Mouse (Mus musculus) brain, embryonic 14.5 days (tissue): ENCODE measurements at regions not wholly inside any gene's neighbourhood (a gene's known extent, or its start where the extent isn't known, plus 50 kb on each side); places are given as distances from the start of the nearest gene placed in this dataset.

Source experiments
- DNase-seq: peaks from one replicate; pipeline ENCODE4 v3.0.0-alpha.2; 2011; ENCODE audit warnings: low read depth
- CTCF ChIP-seq: fragments of 200-500 bp; IDR thresholded peaks from 2 replicates; pipeline ENCODE4 v1.5.1; 2012; ENCODE audit warnings: inconsistent platforms, mild to moderate bottlenecking, moderate library complexity, borderline replicate concordance; ENCODE audit not compliant: insufficient read depth, insufficient read length; ENCODE audit errors: extremely low read depth
- POLR2A ChIP-seq: fragments of 200-500 bp; IDR thresholded peaks from 2 replicates; pipeline ENCODE4 v1.6.1; 2012; ENCODE audit warnings: mild to moderate bottlenecking, inconsistent platforms, borderline replicate concordance; ENCODE audit not compliant: poor library complexity, insufficient read depth, insufficient read length, severe bottlenecking; ENCODE audit errors: extremely low read depth

DNA sequence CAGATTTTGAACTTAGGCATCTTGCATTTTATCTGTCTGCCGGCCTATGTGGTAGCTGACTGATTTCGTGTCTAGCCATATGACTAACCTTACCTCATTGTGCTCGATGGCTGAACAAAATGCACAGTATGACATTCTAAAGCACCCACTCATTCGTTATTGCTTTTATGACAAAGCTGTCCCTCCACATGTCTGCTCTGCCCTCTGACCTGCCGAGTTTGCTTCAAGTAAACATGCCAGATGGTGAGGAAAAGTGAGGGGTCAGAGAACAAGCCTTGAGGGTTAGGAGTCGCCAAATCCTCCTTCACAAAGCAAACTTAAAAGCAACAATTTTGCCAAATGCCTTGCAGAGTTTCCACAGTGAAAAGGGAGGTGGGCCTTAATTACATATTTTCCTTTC, 196.0 kb upstream of the Elavl2 start:
- peak; percentile 8 for DNase-seq
- TF ChIP-seq CTCF (no peak), POLR2A (no peak)

DNA sequence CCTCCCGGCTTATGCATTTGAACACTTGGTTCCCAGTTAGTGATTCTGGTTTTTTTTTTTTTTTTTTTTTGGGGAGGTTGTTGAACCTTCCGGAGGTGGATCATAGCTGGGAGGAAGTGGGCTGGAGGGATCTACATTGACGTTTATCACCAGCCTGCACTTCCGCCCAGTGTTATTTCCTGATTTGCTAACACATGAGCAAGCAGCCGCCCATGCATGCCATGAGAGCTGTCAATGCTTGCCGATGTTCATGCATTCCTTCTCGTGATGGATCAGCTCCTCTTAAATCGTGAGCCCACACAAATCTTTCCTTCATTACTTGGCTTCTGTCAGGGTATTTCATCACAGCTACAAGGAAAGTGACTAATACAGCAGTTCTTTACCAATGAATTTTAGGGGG, 195.2 kb upstream of the Elavl2 start:
- TF ChIP-seq POLR2A (no peak), CTCF (no peak)
- DNase-seq = peak; percentile 21

DNA sequence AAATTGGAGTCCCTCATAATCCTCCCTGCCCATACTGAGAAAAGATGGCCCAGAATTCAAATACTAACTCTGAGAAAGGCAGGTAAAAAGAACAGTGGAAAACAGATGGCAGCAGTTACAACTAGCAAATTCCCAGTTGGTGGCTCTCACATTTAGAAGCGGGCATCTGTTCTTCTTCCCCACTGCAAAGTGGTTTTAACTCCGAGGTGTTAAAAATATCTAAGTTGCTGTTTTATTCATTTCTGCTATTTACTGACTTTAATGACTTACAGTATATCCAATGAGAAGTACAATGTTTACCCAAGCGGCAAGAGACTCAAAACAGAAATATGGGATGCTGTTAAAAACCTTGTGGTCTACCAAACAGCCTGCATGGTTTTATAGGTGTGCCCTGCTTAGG, 189.2 kb upstream of the Elavl2 start:
- no peak for TF ChIP-seq POLR2A
- no peak for TF ChIP-seq CTCF
- DNase-seq = peak; percentile 79

DNA sequence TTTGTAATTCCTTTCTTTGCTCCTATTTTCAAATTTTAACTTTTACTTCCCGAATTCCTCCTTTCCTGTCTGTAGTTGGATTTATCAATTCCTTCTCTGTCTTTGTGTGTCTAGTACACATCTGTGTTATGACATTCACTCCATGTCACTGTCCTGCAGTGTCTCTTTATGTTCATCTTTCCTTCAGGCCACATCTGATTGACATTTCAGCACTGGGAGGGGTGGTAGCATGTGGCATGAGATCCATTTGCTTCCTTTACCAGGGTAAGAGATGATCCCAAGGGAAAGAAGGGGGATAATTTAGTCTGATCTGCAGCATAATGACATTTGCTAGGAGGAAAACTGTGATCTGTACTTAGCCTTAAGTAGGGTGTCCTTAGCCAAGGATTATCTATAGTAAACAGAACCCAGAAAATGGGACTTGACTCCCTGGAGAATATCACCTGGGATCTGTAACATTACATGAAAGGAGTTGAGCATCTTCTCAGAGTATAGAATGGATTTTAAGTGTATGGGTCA, 187.0 kb upstream of the Elavl2 start:
- DNase-seq = peak; percentile 30

DNA sequence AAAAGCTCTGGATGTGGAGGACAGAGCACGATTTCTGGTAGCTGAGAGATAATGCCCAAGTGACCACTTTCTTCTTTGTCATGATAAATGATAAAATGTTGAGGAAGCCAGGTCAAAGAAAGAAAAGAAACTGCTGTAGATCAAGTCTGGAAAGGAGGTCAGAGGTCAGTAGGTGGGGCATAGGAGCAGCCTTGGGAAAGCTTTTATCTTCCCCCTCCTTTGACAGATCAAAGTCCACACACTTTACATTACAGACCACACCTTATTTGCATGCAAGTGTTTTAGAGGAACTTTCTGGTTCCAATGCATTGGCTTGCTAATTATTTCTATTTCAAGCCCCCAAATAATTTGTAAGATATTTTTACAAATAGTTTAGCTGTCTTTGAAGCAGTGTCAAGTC, 182.4 kb upstream of the Elavl2 start:
- no peak for DNase-seq
- no peak for TF ChIP-seq POLR2A
- no peak for TF ChIP-seq CTCF

More for the DNA sequence above, 187.0 kb upstream of the Elavl2 start:
- TF ChIP-seq POLR2A (no peak), CTCF (no peak)

DNA sequence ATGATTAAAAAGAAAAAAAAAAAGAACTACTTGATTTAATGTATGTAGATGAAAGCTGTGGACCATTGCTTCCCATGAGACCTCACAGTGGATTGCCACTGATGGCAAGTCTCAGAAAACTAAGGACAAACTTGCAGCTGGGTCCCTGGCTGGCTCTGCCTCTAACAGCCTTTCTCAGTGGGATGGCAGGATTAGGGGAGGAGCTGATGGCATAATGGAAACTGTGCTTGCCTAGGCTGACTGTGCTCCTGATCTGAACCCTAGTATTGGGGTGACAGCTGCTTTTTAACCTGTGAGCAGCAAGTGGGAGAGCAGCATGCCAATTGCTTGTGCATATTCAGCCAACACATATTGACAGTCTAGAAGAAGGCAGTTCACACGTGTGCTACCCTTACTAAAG, 156.9 kb upstream of the Elavl2 start:
- DNase-seq = peak; percentile 67
- no peak for TF ChIP-seq POLR2A
- TF ChIP-seq CTCF = no peak

DNA sequence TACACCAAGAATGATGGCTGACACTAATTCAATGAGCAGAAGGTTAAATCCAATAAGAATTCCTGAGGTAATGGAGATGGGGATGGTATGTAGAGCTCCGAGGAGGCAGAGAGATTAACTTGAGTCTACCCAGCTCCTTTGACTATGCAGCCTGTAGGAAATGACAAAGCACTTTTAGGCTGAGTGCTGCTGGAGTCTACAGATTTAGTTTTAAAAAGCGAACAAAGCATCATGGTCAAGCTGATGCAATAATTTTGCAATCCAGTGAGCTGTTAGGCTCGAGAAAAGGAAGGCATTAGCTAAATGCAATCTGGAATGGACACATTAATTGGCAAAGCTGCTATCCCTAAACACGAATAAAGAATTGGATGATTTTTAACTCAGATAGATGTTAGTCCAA, 156.4 kb upstream of the Elavl2 start:
- peak; percentile 12 for DNase-seq
- TF ChIP-seq POLR2A (no peak), CTCF (no peak)

DNA sequence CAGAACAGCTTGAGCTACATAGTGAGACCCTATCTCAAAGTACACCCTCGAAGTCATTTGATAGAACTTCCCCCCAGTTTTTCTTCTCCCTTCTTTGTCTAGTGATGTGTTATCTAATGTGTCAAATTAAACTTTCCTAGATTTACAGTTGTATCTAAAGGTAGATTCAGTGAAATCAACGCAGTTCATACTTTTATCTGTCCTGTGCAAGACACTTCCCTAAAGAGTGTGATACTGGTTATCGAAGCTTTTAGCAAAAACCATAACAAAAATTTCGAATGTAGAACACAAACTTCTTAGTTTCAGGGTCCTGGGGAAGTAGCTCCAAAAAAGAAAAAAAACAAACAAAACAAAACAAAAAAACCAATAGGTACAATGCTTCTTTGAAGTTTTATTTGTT, 123.8 kb upstream of the Elavl2 start:
- DNase-seq = no peak
- TF ChIP-seq CTCF (no peak), POLR2A (no peak)

DNA sequence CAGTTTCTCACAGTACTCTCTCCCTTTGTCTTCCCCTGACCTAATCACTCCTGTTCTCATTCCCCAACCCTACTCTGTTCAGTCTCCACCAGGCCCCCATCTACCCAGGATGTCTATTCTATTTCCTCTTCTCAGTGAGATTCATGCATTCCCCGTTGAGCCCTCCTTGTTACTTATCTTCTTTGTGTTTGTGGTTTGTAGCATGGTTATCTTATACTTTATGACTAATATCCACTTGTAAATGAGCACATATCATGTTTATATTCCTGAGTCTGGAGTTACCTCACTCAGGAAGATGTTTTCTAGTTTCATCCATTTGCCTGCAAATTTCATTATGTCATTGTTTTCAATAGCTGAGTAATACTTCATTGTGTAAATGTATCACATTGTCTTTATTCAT, 111.0 kb upstream of the Elavl2 start:
- TF ChIP-seq CTCF = no peak
- TF ChIP-seq POLR2A = no peak
- no peak for DNase-seq

DNA sequence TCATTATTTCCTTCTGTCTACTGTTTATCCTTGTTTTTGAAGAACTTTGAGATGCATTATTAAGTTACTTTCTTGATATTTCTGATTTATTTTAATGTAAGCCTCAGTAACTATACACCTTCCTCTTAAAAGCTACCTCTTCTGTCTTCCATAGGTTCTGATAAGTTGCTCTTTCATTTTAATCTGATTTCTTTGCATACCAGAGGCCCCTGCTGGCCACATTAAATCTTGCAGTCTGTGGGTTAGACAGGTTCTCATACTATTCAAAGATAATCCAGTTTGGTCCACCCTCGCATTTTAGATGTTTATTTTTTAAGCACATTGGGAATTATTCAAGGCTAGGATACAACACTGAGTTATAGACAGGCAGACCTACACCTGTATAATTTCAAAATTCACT, 109.4 kb upstream of the Elavl2 start:
- TF ChIP-seq POLR2A (no peak), CTCF (0 out of 2 replicates have a peak, but pooled peaks have one; percentile 16)

DNA sequence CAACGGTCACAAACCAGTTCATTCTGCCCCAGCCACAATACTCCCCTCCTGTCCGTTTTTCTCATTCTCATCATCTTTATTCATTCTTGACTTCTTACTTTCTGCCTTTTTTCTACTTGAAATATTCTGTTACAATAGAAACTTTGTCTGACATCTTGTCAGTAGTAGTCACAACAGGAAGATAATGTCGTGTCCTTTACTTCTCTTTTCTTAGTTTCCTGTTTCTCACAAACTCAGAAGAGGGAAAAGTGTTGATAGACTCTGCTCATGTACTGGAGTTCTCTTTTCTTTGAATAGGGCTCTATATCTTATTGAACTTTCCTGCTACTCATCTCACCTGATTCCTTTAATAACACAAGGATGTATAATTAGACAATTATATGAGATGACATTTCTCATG, 102.7 kb upstream of the Elavl2 start:
- no peak for DNase-seq
- no peak for TF ChIP-seq POLR2A
- no peak for TF ChIP-seq CTCF

More for the DNA sequence above, 109.4 kb upstream of the Elavl2 start:
- DNase-seq = peak; percentile 6

DNA sequence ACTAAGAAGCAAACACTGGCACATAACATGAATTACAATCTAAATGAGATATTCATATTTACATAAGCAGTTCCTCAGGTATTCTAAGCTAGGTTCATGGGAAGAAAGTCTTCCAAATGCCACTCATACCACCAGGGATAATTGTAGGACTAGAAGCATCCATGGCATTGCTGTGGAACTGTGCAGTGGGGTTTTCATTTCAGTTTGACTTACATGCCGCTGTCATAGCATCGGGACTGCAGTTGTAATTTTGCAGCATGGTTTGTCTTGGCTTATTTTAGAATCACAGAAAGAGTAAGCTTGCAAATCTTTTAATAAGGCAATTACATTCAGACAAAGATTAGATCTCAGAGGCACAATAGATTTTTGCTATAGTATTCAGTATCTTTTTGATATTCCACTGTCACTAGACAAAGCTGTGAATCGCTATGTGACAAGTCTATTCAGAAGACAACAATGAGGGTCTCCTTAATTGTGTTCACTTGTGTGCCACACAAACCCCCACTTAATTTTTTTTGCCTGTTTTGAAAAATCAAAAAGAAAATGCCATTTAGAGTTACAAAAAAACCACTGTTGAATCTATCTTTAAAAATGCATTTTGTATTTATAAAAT, 81.4 kb upstream of the Elavl2 start:
- TF ChIP-seq CTCF (no peak), POLR2A (no peak)
- DNase-seq = peak; percentile 56
